Mouse (Mus musculus) neural tube, embryonic 10.5 days (tissue): ENCODE measurements around the gene Rhbdf1.
"Not testable (repeated sequence)": the region's sequence is repeated elsewhere in the genome, so short reads cannot be mapped to it uniquely, and the experiment has no call there.

ENCODE experiments used
- DNase-seq: peaks from one replicate; pipeline ENCODE4 v3.0.0-alpha.2; 2017; ENCODE audit warnings: low spot score; ENCODE audit errors: extremely low spot score

Rhbdf1 gene

GRCm38 (mm10) chr11:32221225-32221950 is 712 bp downstream of the Rhbdf1 start:
- DNase-seq = peak; percentile 77

- no peak for DNase-seq
Observed at GRCm38 (mm10) chr11:32220607-32221224, 1.4 kb downstream of the Rhbdf1 start.

- no peak for DNase-seq
Observed at GRCm38 (mm10) chr11:32219287-32219686, 2.8 kb downstream of the Rhbdf1 start.

DNA sequence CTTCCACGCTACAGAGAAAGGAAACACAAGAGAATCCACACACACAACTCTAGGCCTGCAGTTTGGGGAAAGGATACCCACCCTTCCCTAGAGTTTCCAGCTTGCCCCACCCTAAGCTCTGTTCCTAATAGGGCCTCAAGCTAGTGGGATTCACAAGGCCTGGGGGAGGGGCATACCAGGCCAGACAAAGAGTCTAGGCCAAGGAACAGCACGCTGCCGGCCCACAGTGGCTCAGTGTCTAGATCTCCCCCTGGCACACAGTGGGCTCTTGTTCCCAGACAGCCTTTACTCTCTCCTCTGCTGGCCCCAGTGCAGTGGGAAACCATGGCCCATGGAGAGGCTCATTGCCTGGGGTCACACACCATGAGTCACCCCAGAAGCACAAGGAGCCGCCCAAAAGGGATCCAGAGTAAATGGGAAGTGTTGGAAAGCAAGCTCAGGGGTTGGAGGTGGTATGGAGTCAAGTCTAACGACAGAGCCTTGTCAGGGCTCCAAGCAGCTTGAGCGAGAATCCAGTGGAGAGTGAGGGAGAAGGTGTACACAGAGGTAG is 3.5 kb downstream of the Rhbdf1 start:
- DNase-seq = no peak

DNA sequence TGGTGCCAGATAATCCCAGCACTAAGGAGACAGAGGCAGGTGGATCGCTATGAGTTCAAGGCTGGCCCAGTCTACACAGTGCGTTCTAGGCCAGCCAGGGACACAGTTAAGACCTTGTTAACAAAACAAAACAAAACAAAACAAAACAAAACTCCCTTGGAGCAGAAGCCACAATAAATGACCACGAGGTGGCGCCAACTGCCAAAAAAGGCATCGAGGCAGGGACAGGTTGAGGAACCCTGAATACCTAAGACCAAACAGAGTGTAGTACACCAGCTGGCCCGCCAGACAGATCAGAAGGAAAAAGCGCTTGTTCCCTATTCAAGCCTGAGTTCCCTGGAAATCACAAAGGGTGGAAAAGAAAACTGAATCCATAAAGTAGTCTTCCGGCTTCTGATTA is 5.2 kb downstream of the Rhbdf1 start:
- DNase-seq = peak; percentile 77

- DNase-seq = no peak
Observed at GRCm38 (mm10) chr11:32215372-32216162, 6.5 kb downstream of the Rhbdf1 start.

DNA sequence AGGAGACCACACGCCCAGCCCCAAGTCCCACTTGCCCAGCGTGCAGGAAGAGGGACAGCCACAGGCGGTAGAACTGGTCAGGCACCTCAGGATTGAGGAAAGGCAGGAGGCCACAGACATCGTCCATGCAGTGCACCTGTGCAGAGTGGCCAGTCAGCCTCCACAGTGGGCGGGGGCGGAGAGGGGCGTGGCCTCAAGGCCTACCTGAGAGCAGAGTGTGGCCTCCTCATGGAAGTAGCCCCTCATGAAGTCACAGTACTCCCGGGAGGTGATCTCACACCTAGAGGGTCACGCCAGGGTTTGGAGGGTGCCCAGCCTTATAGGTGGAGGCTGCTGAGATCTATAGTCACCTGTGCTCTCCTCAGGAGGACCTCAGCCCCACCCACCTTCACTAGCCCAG is 11.5 kb downstream of the Rhbdf1 start:
- no peak for DNase-seq

DNA sequence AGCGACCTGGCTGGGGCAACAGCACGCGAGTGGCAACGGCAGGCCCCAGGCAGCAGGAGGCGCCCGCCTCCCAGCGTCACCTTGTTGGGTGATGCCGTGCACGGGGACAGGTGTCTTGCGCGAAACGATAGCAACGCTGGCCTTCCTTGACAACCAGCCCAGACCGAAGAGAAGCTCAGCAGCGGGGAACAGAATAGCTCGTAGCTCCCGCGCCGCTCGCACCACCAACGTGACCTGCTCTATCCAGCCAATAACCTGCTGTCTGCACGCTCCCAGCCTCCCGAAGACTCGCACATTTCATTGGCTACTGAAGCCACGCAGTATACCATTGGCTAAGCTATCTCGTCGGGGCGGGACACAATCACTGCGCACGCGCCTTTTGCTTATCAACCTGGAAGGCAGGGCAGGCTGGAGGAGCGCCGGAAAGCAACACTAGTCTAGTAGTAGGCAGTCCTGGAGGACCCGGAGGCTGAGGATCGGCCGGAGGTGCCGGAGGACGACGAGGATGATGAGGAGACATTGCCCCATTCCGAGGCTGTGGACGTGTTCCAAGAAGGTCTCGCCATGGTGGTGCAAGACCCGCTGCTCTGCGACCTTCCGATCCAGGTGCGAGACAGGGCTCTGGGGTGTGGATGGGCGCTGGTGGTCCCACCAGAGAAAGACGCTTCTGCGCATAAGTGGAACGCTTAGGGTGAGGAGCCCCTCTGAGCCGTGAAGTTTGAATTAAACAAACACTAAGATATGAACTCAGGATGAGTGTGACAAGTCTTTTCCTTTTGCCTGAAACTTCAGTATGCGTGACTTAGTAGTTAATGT is 16.8 kb downstream of the Rhbdf1 start, which contains the start of gene Snrnp25:
TSS of gene Snrnp25 (plus strand) at position 358 of the 816 bp plus-strand sequence.
- peak; percentile 94 for DNase-seq

GRCm38 (mm10) chr11:32201922-32202685 is 20.0 kb downstream of the Rhbdf1 start:
- DNase-seq = no peak

DNA sequence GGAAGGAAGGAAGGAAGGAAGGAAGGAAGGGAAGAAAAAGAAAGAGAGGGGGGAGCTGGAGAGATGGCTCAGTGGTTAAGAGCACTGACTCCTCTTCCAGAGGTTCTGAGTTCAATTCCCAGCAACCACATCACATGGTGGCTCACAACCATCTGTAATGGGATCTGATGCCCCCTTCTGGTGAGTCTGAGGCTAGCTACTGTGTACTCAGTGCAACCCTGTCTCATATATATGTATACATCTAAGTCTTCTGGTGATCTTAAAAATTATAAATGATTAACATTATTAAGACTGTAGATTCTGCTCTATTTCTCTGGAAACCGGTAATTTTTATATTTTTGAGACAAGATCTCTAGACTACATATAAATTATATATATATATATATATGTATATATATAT is 21.1 kb downstream of the Rhbdf1 start:
- not testable (repeated sequence) for DNase-seq

- no peak for DNase-seq
Observed at GRCm38 (mm10) chr11:32200075-32200601, 22.0 kb downstream of the Rhbdf1 start, which contains the start of gene Il9r. TSS of gene Il9r (minus strand) at chr11:32200279.

DNA sequence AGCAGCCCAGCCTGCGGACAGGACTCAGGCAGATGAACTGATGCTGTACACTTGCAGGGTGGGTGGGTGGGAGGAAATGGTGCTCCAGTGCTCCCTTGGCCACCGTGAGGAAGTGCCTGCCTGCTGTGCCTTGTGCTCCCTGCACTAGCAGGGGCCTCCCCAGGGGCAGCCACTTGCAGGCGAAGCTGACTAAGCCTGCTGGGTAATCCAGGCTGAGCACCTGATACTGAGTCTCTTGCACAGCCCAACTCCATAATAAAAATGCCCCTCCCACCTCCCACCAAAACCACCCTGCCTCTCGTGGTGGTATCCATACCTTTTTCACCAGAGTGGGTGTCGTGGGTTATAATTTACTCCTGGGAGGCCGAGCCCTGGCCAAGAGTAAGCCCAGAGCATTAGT is 22.9 kb downstream of the Rhbdf1 start:
- DNase-seq = no peak

DNA sequence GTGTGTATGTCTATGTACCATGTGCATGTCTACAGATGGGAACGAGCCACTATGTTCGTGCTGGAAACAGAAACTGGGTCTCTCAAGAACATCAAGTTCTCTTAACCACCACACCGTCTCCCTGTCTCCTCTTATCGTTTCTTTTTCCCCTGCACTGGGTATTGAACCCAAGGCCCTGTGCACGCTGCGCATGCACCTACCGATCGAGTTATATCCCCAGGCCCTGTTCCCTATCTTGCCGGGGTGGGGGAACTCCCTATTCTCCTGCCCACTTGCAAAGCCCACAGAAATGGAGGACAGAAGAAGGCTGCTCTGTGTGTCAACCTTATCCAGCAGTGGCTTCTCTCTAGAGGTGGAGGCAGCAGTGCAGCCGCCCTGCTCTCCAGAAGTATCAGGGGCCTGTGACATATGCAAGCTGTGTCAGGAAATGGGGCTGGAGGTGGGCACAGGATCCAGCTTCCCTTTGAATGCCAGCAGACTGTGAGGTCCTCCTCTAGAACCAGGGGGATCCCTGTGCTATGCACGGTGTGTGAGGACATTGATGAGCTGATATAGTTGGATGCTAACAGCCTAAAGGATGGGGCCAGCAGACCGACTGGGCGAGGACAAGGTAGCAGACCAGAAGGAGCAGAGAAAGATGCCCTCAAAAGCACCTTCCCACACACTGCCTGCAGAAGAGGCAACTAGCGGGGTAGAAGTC is 23.7 kb downstream of the Rhbdf1 start:
- no peak for DNase-seq

- DNase-seq = no peak
Observed at GRCm38 (mm10) chr11:32197766-32198165, 24.3 kb downstream of the Rhbdf1 start.

- no peak for DNase-seq
Observed at GRCm38 (mm10) chr11:32196727-32197126, 25.4 kb downstream of the Rhbdf1 start.

- no peak for DNase-seq
Observed at GRCm38 (mm10) chr11:32195867-32196540, 26.1 kb downstream of the Rhbdf1 start.

DNA sequence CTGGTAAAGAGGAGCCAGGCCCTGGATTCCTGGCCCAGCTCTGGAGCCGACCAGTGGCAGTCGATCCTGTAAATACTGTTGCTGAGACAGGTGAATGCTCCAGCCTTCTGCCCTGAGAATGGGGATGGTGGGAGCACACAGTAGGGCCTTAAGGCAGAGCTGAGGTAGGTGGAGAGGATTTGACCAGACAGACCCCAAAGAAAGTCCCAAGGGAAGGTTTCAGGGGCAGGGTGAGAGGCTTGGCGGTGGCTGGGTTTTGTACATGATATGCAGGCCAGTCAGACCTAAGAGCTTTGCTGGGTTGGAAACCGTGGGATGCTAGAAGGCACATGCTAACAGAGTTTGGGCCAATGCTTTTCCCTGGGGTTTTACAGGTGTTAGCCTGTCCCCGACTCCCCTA is 27.5 kb downstream of the Rhbdf1 start:
- no peak for DNase-seq

DNA sequence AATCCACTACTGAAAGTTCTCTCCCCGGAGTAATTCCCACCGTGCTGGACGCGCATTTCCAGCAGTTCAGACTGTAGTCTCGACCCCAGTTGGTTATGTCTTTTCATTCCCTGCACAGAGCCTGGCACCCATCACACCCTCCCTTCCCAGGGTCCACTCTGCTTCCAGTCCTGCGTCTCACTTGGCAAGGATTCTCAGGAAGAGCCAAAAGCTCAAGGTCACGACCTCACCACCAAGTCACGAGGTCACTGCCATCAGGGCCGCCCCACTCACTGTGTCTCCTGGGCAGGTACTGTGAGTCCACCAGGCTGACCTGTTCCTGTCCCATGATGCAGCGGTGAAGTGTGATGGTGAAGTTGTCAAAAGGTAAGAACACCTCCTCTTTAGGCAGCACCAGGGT is 28.0 kb downstream of the Rhbdf1 start:
- DNase-seq = no peak

- DNase-seq = no peak
Observed at GRCm38 (mm10) chr11:32193156-32193555, 28.9 kb downstream of the Rhbdf1 start.
